Comparison of ENCODE assay signal across 27 mouse cellular contexts in genomic region chr13:101860704-101861103, GRCm38 (mm10).
"Had no signal": no experiment of that assay in that cellular context is flagged by ENCODE, and none has a peak within 500 bp of the region (broad histone marks: within the 10 kb centered on the region; RNA-seq: fewer than 3 reads in every experiment).

No protein-coding gene starts in this region.

- H3K27ac ChIP-seq: embryonic facial prominence, embryonic 12.5 days; embryonic facial prominence, embryonic 13.5 days; embryonic facial prominence, embryonic 15.5 days; forebrain, embryonic 10.5 days; forebrain, embryonic 12.5 days; forebrain, embryonic 13.5 days; forebrain, embryonic 15.5 days; gastrocnemius, adult 2 months; heart, adult 2 months had no signal

- H3K9ac ChIP-seq: embryonic facial prominence, embryonic 12.5 days; embryonic facial prominence, embryonic 13.5 days; embryonic facial prominence, embryonic 15.5 days; forebrain, embryonic 12.5 days; forebrain, embryonic 13.5 days; forebrain, embryonic 15.5 days; forebrain, postnatal 0 days had no signal

- H3K4me2 ChIP-seq: embryonic facial prominence, embryonic 12.5 days; embryonic facial prominence, embryonic 13.5 days; embryonic facial prominence, embryonic 15.5 days; forebrain, embryonic 12.5 days; forebrain, embryonic 13.5 days; forebrain, embryonic 15.5 days had no signal

- H3K4me1 ChIP-seq: embryonic facial prominence, embryonic 13.5 days; embryonic facial prominence, embryonic 15.5 days; forebrain, embryonic 10.5 days; forebrain, embryonic 12.5 days; forebrain, embryonic 13.5 days; forebrain, embryonic 15.5 days had no signal

- H3K27me3 ChIP-seq: embryonic facial prominence, embryonic 12.5 days; embryonic facial prominence, embryonic 13.5 days; embryonic facial prominence, embryonic 15.5 days; forebrain, embryonic 12.5 days; forebrain, embryonic 13.5 days; forebrain, embryonic 15.5 days had no signal

- DNase-seq: cerebellum, adult 8-10 months; cerebellum, adult 9-10 months; cerebellum, adult 9-11 months; cerebellum, postnatal 10 days; cerebellum, postnatal 14 days; cerebellum, postnatal 25 days; cerebellum, postnatal 36 days; embryo, embryonic 11 days; forebrain, postnatal 0 days; gastrocnemius, adult 2 months; gastrocnemius, postnatal 10 days; gastrocnemius, postnatal 14 days; gastrocnemius, postnatal 25 days; gastrocnemius, postnatal 36 days; heart, adult 11 months; heart, adult 18-20 months; heart, adult 2 months had no signal

- H3K4me3 ChIP-seq: embryonic facial prominence, embryonic 12.5 days; embryonic facial prominence, embryonic 13.5 days; embryonic facial prominence, embryonic 15.5 days; erythroblast, embryonic 14.5 days; forebrain, embryonic 10.5 days; forebrain, embryonic 12.5 days; forebrain, embryonic 13.5 days; forebrain, embryonic 15.5 days; gastrocnemius, adult 2 months; heart, adult 2 months had no signal

- H3K9me3 ChIP-seq: embryonic facial prominence, embryonic 12.5 days; embryonic facial prominence, embryonic 13.5 days; embryonic facial prominence, embryonic 15.5 days; forebrain, embryonic 10.5 days; forebrain, embryonic 12.5 days; forebrain, embryonic 13.5 days; forebrain, embryonic 15.5 days had no signal

- ATAC-seq: forebrain, embryonic 13.5 days; forebrain, embryonic 14.5 days; forebrain, embryonic 15.5 days; forebrain, embryonic 16.5 days; forebrain, postnatal 0 days had no signal

- H3K36me3 ChIP-seq: embryonic facial prominence, embryonic 12.5 days; embryonic facial prominence, embryonic 13.5 days; embryonic facial prominence, embryonic 15.5 days; forebrain, embryonic 10.5 days; forebrain, embryonic 12.5 days; forebrain, embryonic 15.5 days had no signal
